Mouse (Mus musculus): ENCODE results near the gene Cbfa2t2. TPM values are rescaled to one million over a fixed set of nuclear protein-coding genes. Genes with fewer than 3 reads are reported as not detected.

Gene Cbfa2t2
- total and polyA plus RNA-seq, 2 experiments from 2014 or later = 31.6 to 51.7 TPM

DNA sequence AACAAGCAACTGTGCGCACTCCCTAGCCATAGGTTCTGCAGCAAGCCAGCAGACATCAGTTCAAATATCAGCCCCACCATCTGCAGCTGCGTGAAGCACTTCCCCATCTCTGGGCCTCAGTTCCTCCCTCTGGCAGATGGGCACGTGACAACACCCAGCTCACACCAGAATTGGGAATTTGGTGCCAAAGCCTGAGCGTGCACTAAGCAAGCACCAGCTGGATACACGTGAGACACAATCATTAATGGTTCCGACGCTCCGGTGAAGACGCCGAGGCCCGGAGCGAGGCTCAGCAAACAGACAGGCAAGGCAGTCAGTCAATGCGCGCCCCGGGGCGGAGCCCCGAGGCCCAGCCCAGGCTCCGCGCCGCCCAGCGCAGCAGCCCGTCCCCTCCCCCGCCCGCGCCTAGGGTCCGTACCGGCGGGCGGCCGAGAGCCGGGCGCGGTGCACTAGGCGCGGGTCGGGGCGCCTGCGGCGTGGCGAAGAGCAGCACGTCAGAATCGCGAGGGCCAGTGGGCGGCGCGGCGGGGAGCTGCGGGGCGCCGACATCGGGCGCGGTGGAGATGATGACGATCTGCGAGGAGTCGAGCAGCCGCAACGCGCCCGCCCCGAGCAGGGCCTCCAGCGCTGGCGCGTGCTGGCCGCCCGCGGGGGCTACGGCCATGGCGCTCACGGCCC, 132.9 kb downstream of the Cbfa2t2 start:
- no peak for TF ChIP-seq CTCF (IDR thresholded peaks at IDR 0.05; ENCODE audit: low read depth)
- Histone ChIP-seq H3K9ac (replicated peaks; ENCODE audit: low read length) (peak overlapping the region; percentile 59), H3K27ac (peak overlapping the region; percentile 74), H3K9me3 (ENCODE audit: low read length) (no peaks in the 10 kb centered on the region), H3K4me1 (ENCODE audit: insufficient read depth, low read length) (no peaks in the 10 kb centered on the region; the same call in 1 of the 2 replicates), H3K4me3 (ENCODE audit: low read length) (peak overlapping the region; percentile 74), H3K27me3 (ENCODE audit: insufficient read depth, low read length) (no peaks in the 10 kb centered on the region), H3K36me3 (ENCODE audit: insufficient read depth, low read length) (no peaks in the 10 kb centered on the region), H3K4me2 (ENCODE audit: low read depth, low read length) (peak overlapping the region; percentile 92)
- DNase-seq (ENCODE audit: low spot score) (peak; percentile 60), ATAC-seq (peak; percentile 42)
- under 1% methylated on average over 55 of the region's 70 CpGs for WGBS

DNA sequence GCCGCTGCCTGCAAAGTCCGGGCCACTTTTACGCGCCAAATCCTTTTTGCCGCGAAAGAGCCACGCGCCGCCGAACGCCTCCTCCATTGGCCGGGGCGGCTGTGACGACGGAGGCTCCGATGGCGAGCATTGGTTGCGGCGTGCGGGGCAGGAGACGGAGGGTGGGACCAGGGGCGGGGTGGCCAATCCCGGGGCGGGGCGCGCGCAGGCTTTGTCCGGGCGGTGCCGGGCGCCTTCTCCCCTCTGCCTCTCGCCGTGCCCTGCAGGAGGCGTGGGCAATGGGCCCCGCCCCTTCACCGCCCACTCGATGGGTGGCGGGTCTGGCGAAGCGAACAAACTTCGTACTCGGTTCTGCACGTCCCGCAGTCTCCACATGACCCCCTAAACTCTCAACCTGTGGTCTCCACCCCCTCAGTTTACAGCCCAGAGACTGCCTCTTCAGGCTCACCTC, 133.6 kb downstream of the Cbfa2t2 start, which contains the start of gene E2f1:
Gene E2f1, minus strand, starts transcription at position 57 of the 451 bp plus-strand sequence.
- Histone ChIP-seq H3K9ac (replicated peaks; ENCODE audit: low read length) (peak within 1 kb of the TSS; percentile 59), H3K36me3 (ENCODE audit: insufficient read depth, low read length) (no peaks in the 10 kb centered on the region), H3K9me3 (ENCODE audit: low read length) (no peaks in the 10 kb centered on the region), H3K27me3 (ENCODE audit: insufficient read depth, low read length) (no peaks in the 10 kb centered on the region), H3K27ac (peak within 1 kb of the TSS; percentile 74), H3K4me1 (ENCODE audit: insufficient read depth, low read length) (no peaks in the 10 kb centered on the region; the same call in 1 of the 2 replicates), H3K4me2 (ENCODE audit: low read depth, low read length) (peak within 1 kb of the TSS; percentile 92), H3K4me3 (ENCODE audit: low read length) (peak within 1 kb of the TSS; percentile 74)
- DNase-seq (ENCODE audit: low spot score) (peak; percentile 97), ATAC-seq (peak; percentile 98)
- WGBS = under 1% methylated on average over 29 of the region's 44 CpGs
- peak; percentile 34 for TF ChIP-seq CTCF (IDR thresholded peaks at IDR 0.05; ENCODE audit: low read depth)

DNA sequence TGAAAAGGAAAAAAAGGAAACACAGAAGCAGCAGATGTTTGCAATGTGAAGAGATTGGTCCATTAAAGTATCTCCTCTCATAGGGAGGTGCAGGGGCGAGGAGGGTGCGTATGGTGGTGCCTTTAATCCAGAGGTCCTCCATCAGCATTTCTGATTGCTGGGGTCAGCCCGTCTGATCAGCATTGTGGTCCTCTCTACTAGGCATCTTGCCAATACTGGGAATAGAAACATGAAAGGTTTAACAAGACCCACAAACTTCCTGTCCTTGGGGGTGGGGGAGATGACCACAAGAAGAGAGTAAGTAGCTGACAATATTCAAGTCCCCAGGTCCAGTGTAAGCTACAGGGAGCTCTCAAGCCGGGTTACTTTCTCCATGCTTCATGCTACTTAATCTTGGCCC, 134.4 kb downstream of the Cbfa2t2 start:
- no peak overlapping the region for H3K9ac ChIP-seq (replicated peaks; ENCODE audit: low read length)
- no peak for TF ChIP-seq CTCF (IDR thresholded peaks at IDR 0.05; ENCODE audit: low read depth)
- ATAC-seq = no peak
- no peak overlapping the region for H3K4me3 ChIP-seq (ENCODE audit: low read length)
- no peaks in the 10 kb centered on the region for H3K9me3 ChIP-seq (ENCODE audit: low read length)
- no peak overlapping the region for H3K27ac ChIP-seq
- no peaks in the 10 kb centered on the region; the same call in 1 of the 2 replicates for H3K4me1 ChIP-seq (ENCODE audit: insufficient read depth, low read length)
- WGBS = 53% methylated on average over 4 of the region's 4 CpGs
- DNase-seq (ENCODE audit: low spot score) = no peak
- no peaks in the 10 kb centered on the region for H3K36me3 ChIP-seq (ENCODE audit: insufficient read depth, low read length)
- H3K4me2 ChIP-seq (ENCODE audit: low read depth, low read length) = peak overlapping the region; percentile 92; the same call in 1 of the 2 replicates
- no peaks in the 10 kb centered on the region for H3K27me3 ChIP-seq (ENCODE audit: insufficient read depth, low read length)

- no peak for TF ChIP-seq CTCF (IDR thresholded peaks at IDR 0.05; ENCODE audit: low read depth)
- Histone ChIP-seq H3K36me3 (ENCODE audit: insufficient read depth, low read length) (no peaks in the 10 kb centered on the region), H3K9me3 (ENCODE audit: low read length) (no peaks in the 10 kb centered on the region), H3K4me2 (ENCODE audit: low read depth, low read length) (no peak overlapping the region), H3K27ac (no peak overlapping the region), H3K4me1 (ENCODE audit: insufficient read depth, low read length) (no peaks in the 10 kb centered on the region; the same call in 1 of the 2 replicates), H3K4me3 (ENCODE audit: low read length) (no peak overlapping the region), H3K27me3 (ENCODE audit: insufficient read depth, low read length) (no peaks in the 10 kb centered on the region), H3K9ac (replicated peaks; ENCODE audit: low read length) (no peak overlapping the region)
- WGBS = 79% methylated on average over 4 of the region's 4 CpGs
- no peak for DNase-seq (ENCODE audit: low spot score)
- no peak for ATAC-seq
These were observed 135.0 kb downstream of the Cbfa2t2 start for GRCm38 (mm10) chr2:154571266-154571665.

GRCm38 (mm10) chr2:154571976-154572375, 135.7 kb downstream of the Cbfa2t2 start:
- Histone ChIP-seq H3K4me2 (ENCODE audit: low read depth, low read length) (no peak overlapping the region), H3K4me1 (ENCODE audit: insufficient read depth, low read length) (no peaks in the 10 kb centered on the region; the same call in 1 of the 2 replicates), H3K36me3 (ENCODE audit: insufficient read depth, low read length) (no peaks in the 10 kb centered on the region), H3K4me3 (ENCODE audit: low read length) (no peak overlapping the region), H3K27me3 (ENCODE audit: insufficient read depth, low read length) (no peaks in the 10 kb centered on the region), H3K27ac (no peak overlapping the region), H3K9ac (replicated peaks; ENCODE audit: low read length) (no peak overlapping the region), H3K9me3 (ENCODE audit: low read length) (no peaks in the 10 kb centered on the region)
- ATAC-seq (no peak), DNase-seq (ENCODE audit: low spot score) (no peak)
- TF ChIP-seq CTCF (IDR thresholded peaks at IDR 0.05; ENCODE audit: low read depth) = no peak
- WGBS = 68% methylated on average over 8 of the region's 8 CpGs

DNA sequence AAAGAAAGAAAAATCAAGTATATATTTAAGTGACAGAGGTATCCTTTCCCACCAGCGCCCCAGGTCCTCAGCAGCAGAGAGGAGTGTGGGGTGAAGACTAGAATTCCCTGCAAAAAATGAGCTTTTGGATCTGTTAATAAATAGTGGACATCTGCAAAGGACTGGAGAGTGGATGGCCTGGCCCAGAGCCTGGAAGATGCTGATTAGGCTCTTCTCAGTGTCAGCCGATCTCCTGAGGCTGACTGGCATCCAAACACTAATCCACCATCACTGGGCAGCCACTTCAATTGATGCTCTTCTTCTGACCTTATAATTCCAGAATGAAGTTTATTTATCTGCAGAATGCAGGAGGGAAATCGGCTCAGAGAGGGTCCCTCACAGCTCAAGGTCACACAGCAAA, 136.7 kb downstream of the Cbfa2t2 start:
- no peak for TF ChIP-seq CTCF (IDR thresholded peaks at IDR 0.05; ENCODE audit: low read depth)
- no peak for ATAC-seq
- no peak overlapping the region for H3K9ac ChIP-seq (replicated peaks; ENCODE audit: low read length)
- no peaks in the 10 kb centered on the region for H3K36me3 ChIP-seq (ENCODE audit: insufficient read depth, low read length)
- no peak overlapping the region for H3K4me2 ChIP-seq (ENCODE audit: low read depth, low read length)
- H3K27ac ChIP-seq = no peak overlapping the region
- no peaks in the 10 kb centered on the region for H3K27me3 ChIP-seq (ENCODE audit: insufficient read depth, low read length)
- WGBS = 71% methylated on average over 3 of the region's 3 CpGs
- no peaks in the 10 kb centered on the region for H3K9me3 ChIP-seq (ENCODE audit: low read length)
- no peak for DNase-seq (ENCODE audit: low spot score)
- no peak overlapping the region for H3K4me3 ChIP-seq (ENCODE audit: low read length)
- H3K4me1 ChIP-seq (ENCODE audit: insufficient read depth, low read length) = peaks cover 3% of the 10 kb centered on the region

DNA sequence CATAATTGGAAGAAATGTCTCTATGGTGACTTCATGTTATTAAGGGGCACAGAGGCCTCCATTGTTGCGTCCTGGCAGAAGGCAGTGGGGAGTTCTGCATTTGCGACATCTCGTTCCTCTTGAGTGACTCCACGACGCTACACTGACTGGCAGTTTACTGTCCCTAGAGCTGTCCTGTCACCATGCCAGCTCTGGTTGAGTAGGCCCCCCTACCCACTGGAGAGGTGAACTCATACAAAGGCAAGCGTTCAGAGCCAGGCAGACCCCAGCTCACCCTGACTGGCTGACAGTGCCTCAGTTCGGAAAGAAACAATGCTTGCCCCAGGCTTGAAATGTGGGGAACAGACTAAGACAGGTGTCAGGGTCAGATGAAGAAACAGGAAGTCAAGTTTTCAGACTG, 138.0 kb downstream of the Cbfa2t2 start:
- Histone ChIP-seq H3K4me1 (ENCODE audit: insufficient read depth, low read length) (peaks cover 3% of the 10 kb centered on the region; the same call in 1 of the 2 replicates), H3K4me3 (ENCODE audit: low read length) (no peak overlapping the region), H3K9ac (replicated peaks; ENCODE audit: low read length) (no peak overlapping the region), H3K9me3 (ENCODE audit: low read length) (no peaks in the 10 kb centered on the region), H3K36me3 (ENCODE audit: insufficient read depth, low read length) (no peaks in the 10 kb centered on the region), H3K4me2 (ENCODE audit: low read depth, low read length) (no peak overlapping the region), H3K27me3 (ENCODE audit: insufficient read depth, low read length) (no peaks in the 10 kb centered on the region), H3K27ac (no peak overlapping the region)
- no peak for TF ChIP-seq CTCF (IDR thresholded peaks at IDR 0.05; ENCODE audit: low read depth)
- ATAC-seq = no peak
- 23% methylated on average over 7 of the region's 7 CpGs for WGBS
- peak; percentile 59 for DNase-seq (ENCODE audit: low spot score)

All from hindbrain, postnatal 0 days (tissue).